Mouse (Mus musculus) kidney, adult 2 months (tissue): ENCODE data around the gene Wnt8b.

Experiments used
- CTCF ChIP-seq: fragments of 200-500 bp; conservative IDR thresholded peaks from 2 replicates; pipeline ENCODE4 v1.5.1; 2011; ENCODE audit warnings: low read depth, mild to moderate bottlenecking, control low read depth, low read length, moderate library complexity, mixed read lengths; ENCODE audit not compliant: insufficient read depth, insufficient read length
- POLR2A ChIP-seq: fragments of 200-500 bp; IDR thresholded peaks from one replicate; pipeline ENCODE4 v1.6.1; 2011; ENCODE audit warnings: low read depth, low read length, control low read depth

- no peak for TF ChIP-seq CTCF
- TF ChIP-seq POLR2A: no peak
These were observed 31.1 kb upstream of the Wnt8b start for GRCm38 (mm10) chr19:44462141-44462540.
